Mouse (Mus musculus): ENCODE measurements around the gene Dand5. TPM values are rescaled to one million over a fixed set of nuclear protein-coding genes. Genes with fewer than 3 reads are reported as not detected.
"Not testable (repeated sequence)": the region's sequence is repeated elsewhere in the genome, so short reads cannot be mapped to it uniquely, and the experiment has no call there.

The Dand5 gene
- polyA plus RNA-seq, 1 experiment from 2014 or later = 5.6 TPM

GRCm38 (mm10) chr8:84832034-84832717 lies 9.6 kb upstream of the Dand5 start:
- ATAC-seq (ENCODE audit: low FRiP score) = peak; percentile 79
- peak overlapping the region; percentile 58 for H3K4me2 ChIP-seq
- H3K9ac ChIP-seq = peak overlapping the region; percentile 97
- H3K4me3 ChIP-seq (replicated peaks) = peak overlapping the region; percentile 93
- no peaks in the 10 kb centered on the region for H3K27me3 ChIP-seq
- H3K27ac ChIP-seq = peak overlapping the region; percentile 97
- H3K4me1 ChIP-seq = peaks cover 30% of the 10 kb centered on the region
- whole genome bisulfite sequencing = 2% methylated on average over 59 of the region's 59 CpGs
- no peaks in the 10 kb centered on the region for H3K9me3 ChIP-seq
- peaks cover 37% of the 10 kb centered on the region for H3K36me3 ChIP-seq (replicated peaks)

DNA sequence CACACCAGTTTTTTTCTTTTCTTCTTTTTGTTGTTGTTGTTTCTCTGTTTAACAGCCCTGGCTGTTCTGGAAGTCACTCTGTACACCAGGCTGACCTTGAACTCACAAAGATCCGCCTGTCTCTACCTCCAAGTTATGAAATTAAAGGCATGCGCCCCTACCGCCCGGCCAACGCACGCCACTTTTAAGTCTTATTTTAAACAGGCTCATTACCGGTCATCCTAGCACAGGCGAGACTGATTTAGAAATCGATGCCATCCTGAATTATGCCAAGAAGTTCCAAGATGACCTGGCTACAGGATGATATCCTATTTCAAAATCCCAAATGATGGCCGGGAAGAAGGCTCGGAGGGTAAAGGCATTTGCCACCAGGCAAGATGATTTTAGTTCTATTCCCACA lies 8.9 kb upstream of the Dand5 start, which contains the start of gene Gadd45gip1:
TSS of gene Gadd45gip1 (plus strand) at position 33 of the 400 bp plus-strand sequence.
- Histone ChIP-seq H3K27me3 (no peaks in the 10 kb centered on the region), H3K9ac (peak within 1 kb of the TSS; percentile 97), H3K9me3 (no peaks in the 10 kb centered on the region), H3K4me1 (peaks cover 30% of the 10 kb centered on the region), H3K27ac (peak within 1 kb of the TSS; percentile 97), H3K36me3 (replicated peaks) (peaks cover 30% of the 10 kb centered on the region), H3K4me3 (replicated peaks) (peak within 1 kb of the TSS; percentile 93), H3K4me2 (peak within 1 kb of the TSS; percentile 58)
- ATAC-seq (ENCODE audit: low FRiP score) = no peak
- WGBS = 83% methylated on average over 11 of the region's 11 CpGs

DNA sequence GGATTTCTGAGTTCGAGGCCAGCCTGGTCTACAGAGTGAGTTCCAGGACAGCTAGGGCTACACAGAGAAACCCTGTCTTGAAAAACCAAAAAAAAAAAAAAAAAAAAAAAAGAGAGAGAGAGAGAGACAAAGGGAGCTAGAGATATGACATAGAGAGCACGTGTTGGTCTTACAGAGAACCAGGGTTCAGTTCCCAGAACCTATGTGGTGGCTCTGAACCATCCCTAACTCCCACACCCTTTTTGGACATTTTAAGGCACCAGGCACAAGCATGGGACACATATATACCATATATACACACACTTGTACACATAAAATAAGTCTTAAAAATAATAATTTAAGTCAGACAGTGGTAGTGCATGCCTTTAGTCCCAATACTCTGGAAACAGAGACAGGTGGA lies 3.9 kb upstream of the Dand5 start:
- not testable (repeated sequence) for H3K4me2 ChIP-seq; ATAC-seq (ENCODE audit: low FRiP score)
- 95% methylated on average over 2 of the region's 2 CpGs for WGBS

DNA sequence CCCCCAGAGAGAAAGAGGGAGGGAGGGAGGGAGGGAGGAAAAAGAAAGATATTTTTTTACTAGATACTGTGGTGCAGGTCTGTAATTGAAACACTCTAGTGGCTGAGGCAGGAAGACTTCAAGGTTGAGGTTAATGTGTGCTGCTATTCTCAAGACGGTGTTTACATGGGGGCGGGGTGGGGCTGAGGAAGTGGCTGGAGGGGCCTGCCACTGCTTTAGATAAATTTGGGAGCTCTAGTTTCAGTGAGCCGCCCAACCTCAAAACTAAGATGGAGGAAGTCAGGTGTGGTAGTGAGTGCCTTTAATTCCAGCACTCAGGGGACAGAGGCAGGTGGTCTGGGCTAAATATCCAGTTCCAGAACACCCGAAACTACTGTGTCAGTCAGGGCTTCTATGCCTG lies 3.0 kb upstream of the Dand5 start:
- Histone ChIP-seq H3K4me2 (no peak overlapping the region), H3K4me3 (replicated peaks) (no peak overlapping the region), H3K36me3 (replicated peaks) (no peaks in the 10 kb centered on the region), H3K9me3 (no peaks in the 10 kb centered on the region), H3K4me1 (peaks cover 7% of the 10 kb centered on the region), H3K27me3 (peaks cover 8% of the 10 kb centered on the region), H3K27ac (no peak overlapping the region), H3K9ac (no peak overlapping the region)
- ATAC-seq (ENCODE audit: low FRiP score) = no peak
- WGBS = 80% methylated on average over 4 of the region's 4 CpGs

More for the DNA sequence above, 3.9 kb upstream of the Dand5 start:
- not testable (repeated sequence) for H3K27me3 ChIP-seq; H3K9ac ChIP-seq; H3K27ac ChIP-seq; H3K4me1 ChIP-seq; H3K36me3 ChIP-seq (replicated peaks); H3K4me3 ChIP-seq (replicated peaks); H3K9me3 ChIP-seq

DNA sequence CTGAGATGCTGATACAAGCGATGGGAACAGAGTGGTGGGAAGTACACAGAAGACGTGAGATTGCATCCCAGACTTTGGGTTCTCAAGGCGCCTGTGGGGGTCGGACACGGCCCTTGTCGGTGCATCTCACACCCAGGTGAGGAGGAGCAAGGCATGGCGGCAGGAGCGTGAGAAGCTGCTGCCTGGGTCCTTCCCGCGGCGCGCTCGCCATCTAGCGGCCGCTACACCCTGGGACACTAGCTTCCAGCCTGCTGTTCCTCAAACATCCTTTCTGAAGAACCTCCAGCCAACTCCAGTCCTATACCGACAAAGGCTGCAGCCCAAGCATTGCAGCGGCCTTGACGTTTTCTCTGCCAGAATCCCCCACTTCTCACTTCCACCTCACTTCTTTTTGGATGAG lies 1.0 kb upstream of the Dand5 start:
- H3K4me1 ChIP-seq = peaks cover 7% of the 10 kb centered on the region
- H3K27ac ChIP-seq = no peak overlapping the region
- ATAC-seq (ENCODE audit: low FRiP score) = peak; percentile 85
- H3K4me2 ChIP-seq = peak overlapping the region; percentile 51
- peak overlapping the region; percentile 26 for H3K4me3 ChIP-seq (replicated peaks)
- H3K27me3 ChIP-seq = peaks cover 8% of the 10 kb centered on the region
- H3K9ac ChIP-seq = 0 out of 2 replicates have a peak overlapping the region, but pooled peaks have one; percentile 44
- no peaks in the 10 kb centered on the region for H3K9me3 ChIP-seq
- H3K36me3 ChIP-seq (replicated peaks) = no peaks in the 10 kb centered on the region
- WGBS = 2% methylated on average over 18 of the region's 18 CpGs

DNA sequence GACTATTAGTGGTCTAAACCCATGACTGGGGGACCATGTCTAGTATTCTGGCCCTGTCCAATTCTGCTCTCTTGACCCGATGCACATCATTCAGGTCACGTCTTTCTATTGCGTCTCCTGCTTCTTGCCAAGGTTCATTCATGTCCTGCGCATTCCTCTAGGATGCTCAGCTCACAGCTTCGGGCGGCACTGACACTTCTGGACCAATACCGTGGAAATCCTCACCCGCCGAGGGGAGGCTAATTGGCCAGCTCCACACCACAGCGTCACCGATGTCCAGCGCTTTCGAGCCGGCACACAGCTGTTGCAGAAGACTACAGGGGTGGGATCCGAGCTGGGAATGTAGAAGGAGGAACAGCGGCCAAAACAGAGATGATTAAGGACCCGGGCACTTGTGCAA lies 6.5 kb downstream of the Dand5 start:
- H3K36me3 ChIP-seq (replicated peaks) = no peaks in the 10 kb centered on the region
- no peaks in the 10 kb centered on the region for H3K9me3 ChIP-seq
- H3K4me1 ChIP-seq = peaks cover 33% of the 10 kb centered on the region
- no peak overlapping the region for H3K4me3 ChIP-seq (replicated peaks)
- 77% methylated on average over 17 of the region's 17 CpGs for WGBS
- H3K27me3 ChIP-seq = peaks cover 42% of the 10 kb centered on the region
- no peak overlapping the region for H3K4me2 ChIP-seq
- H3K27ac ChIP-seq = no peak overlapping the region
- no peak for ATAC-seq (ENCODE audit: low FRiP score)
- no peak overlapping the region for H3K9ac ChIP-seq

- 9% methylated on average over 9 of the region's 9 CpGs for WGBS
- H3K27me3 ChIP-seq = peaks cover 42% of the 10 kb centered on the region
These were observed 7.1 kb downstream of the Dand5 start for GRCm38 (mm10) chr8:84815547-84815946.

GRCm38 (mm10) chr8:84814555-84815441 lies 7.8 kb downstream of the Dand5 start:
- 38% methylated on average over 19 of the region's 19 CpGs for WGBS
- Histone ChIP-seq H3K27ac (peak overlapping the region; percentile 81), H3K27me3 (peaks cover 43% of the 10 kb centered on the region), H3K9ac (0 out of 2 replicates have a peak overlapping the region, but pooled peaks have one; percentile 12), H3K4me3 (replicated peaks) (no peak overlapping the region), H3K4me2 (peak overlapping the region; percentile 13), H3K9me3 (no peaks in the 10 kb centered on the region), H3K4me1 (peaks cover 41% of the 10 kb centered on the region), H3K36me3 (replicated peaks) (no peaks in the 10 kb centered on the region)
- ATAC-seq (ENCODE audit: low FRiP score) = peak; percentile 13; the same call in 1 of the 2 replicates

More at GRCm38 (mm10) chr8:84815547-84815946, 7.1 kb downstream of the Dand5 start:
- no peak overlapping the region for H3K4me3 ChIP-seq (replicated peaks)
- H3K27ac ChIP-seq = peak overlapping the region; percentile 81
- H3K9me3 ChIP-seq = no peaks in the 10 kb centered on the region
- ATAC-seq (ENCODE audit: low FRiP score) = peak; percentile 40
- no peak overlapping the region for H3K9ac ChIP-seq
- peak overlapping the region; percentile 4; the same call in 1 of the 2 replicates for H3K4me2 ChIP-seq
- no peaks in the 10 kb centered on the region for H3K36me3 ChIP-seq (replicated peaks)
- H3K4me1 ChIP-seq = peaks cover 38% of the 10 kb centered on the region

- H3K9me3 ChIP-seq = no peaks in the 10 kb centered on the region
- H3K36me3 ChIP-seq (replicated peaks) = no peaks in the 10 kb centered on the region
- WGBS = 79% methylated on average over 11 of the region's 11 CpGs
- peak overlapping the region; percentile 12; the same call in 1 of the 2 replicates for H3K9ac ChIP-seq
- peak overlapping the region; percentile 81 for H3K27ac ChIP-seq
- peaks cover 49% of the 10 kb centered on the region for H3K27me3 ChIP-seq
- peak; percentile 47; the same call in 1 of the 2 replicates for ATAC-seq (ENCODE audit: low FRiP score)
- peak overlapping the region; percentile 13; the same call in 1 of the 2 replicates for H3K4me2 ChIP-seq
- H3K4me3 ChIP-seq (replicated peaks) = no peak overlapping the region
- H3K4me1 ChIP-seq = peaks cover 46% of the 10 kb centered on the region
These were observed 8.4 kb downstream of the Dand5 start for GRCm38 (mm10) chr8:84814240-84814554.

GRCm38 (mm10) chr8:84813830-84814229 lies 8.8 kb downstream of the Dand5 start:
- Histone ChIP-seq H3K4me2 (no peak overlapping the region), H3K4me1 (peaks cover 50% of the 10 kb centered on the region), H3K27me3 (peaks cover 52% of the 10 kb centered on the region), H3K27ac (peak overlapping the region; percentile 81), H3K9me3 (no peaks in the 10 kb centered on the region), H3K4me3 (replicated peaks) (no peak overlapping the region), H3K9ac (peak overlapping the region; percentile 5; the same call in 1 of the 2 replicates), H3K36me3 (replicated peaks) (no peaks in the 10 kb centered on the region)
- ATAC-seq (ENCODE audit: low FRiP score) = no peak
- WGBS = 87% methylated on average over 3 of the region's 3 CpGs

DNA sequence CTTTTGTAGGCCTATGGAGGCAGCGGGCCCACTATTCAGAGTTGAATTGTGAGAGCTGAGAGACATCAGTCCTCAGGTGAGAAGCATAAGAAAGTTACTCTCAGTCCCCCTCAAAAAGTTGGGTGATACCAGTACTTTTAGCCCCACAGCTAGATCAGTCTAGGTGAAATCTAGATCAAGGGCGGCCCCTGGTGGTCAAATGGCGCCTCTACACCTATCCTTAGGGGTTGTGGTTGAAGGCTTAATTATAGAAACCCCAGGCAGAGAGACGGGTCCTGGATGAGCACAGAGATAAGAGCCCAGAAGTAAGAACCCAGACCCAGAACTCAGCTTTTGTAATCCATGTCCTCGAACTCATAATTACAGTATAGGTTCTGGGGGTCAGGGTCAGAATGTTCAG lies 9.6 kb downstream of the Dand5 start:
- Histone ChIP-seq H3K4me2 (no peak overlapping the region), H3K4me1 (peaks cover 50% of the 10 kb centered on the region), H3K27me3 (peaks cover 56% of the 10 kb centered on the region), H3K9ac (no peak overlapping the region), H3K27ac (no peak overlapping the region), H3K4me3 (replicated peaks) (no peak overlapping the region), H3K36me3 (replicated peaks) (no peaks in the 10 kb centered on the region), H3K9me3 (no peaks in the 10 kb centered on the region)
- under 1% methylated on average over 5 of the region's 5 CpGs for WGBS
- 0 out of 2 replicates have a peak, but pooled peaks have one; percentile 22 for ATAC-seq (ENCODE audit: low FRiP score)

- H3K9ac ChIP-seq = 0 out of 2 replicates have a peak overlapping the region, but pooled peaks have one; percentile 25
- peaks cover 66% of the 10 kb centered on the region for H3K27me3 ChIP-seq
- peaks cover 50% of the 10 kb centered on the region for H3K4me1 ChIP-seq
- 14% methylated on average over 10 of the region's 10 CpGs for WGBS
- H3K27ac ChIP-seq = peak overlapping the region; percentile 64
- H3K9me3 ChIP-seq = no peaks in the 10 kb centered on the region
- H3K36me3 ChIP-seq (replicated peaks) = no peaks in the 10 kb centered on the region
- peak overlapping the region; percentile 54 for H3K4me2 ChIP-seq
- no peak for ATAC-seq (ENCODE audit: low FRiP score)
- peak overlapping the region; percentile 25; the same call in 1 of the 2 replicates for H3K4me3 ChIP-seq (replicated peaks)
These were observed 11.3 kb downstream of the Dand5 start for GRCm38 (mm10) chr8:84811303-84811702.

Data from forebrain, embryonic 12.5 days (tissue).